ENCODE assay signal across 28 mouse cellular contexts in genomic region chr17:80143478-80144232, GRCm38 (mm10). TPM values are rescaled to one million over a fixed set of nuclear protein-coding genes. Genes with fewer than 3 reads are reported as not detected.
A peak's percentile ranks its signal among the peaks of the same experiment; 100 is the strongest.
DNase-seq lines count a peak whose midpoint lies in the region; ATAC-seq lines count a peak whose summit lies in the region.
"Had no signal": no experiment of that assay in that cellular context is flagged by ENCODE, and none has a peak within 500 bp of the region (broad histone marks: within the 10 kb centered on the region; RNA-seq: fewer than 3 reads in every experiment).

No protein-coding gene starts in this region.

- H3K27ac ChIP-seq in liver, embryonic 13.5 days = no peak overlapping the region
- H3K27ac ChIP-seq in liver, embryonic 12.5 days = no peak overlapping the region
- no peak overlapping the region for H3K27ac ChIP-seq in lung, embryonic 15.5 days
- H3K27ac ChIP-seq: embryonic facial prominence, embryonic 10.5 days; embryonic facial prominence, embryonic 15.5 days; forebrain, embryonic 12.5 days; heart, adult 2 months; hindbrain, embryonic 13.5 days; kidney, embryonic 15.5 days; layer of hippocampus, adult 2 months; limb, embryonic 13.5 days; midbrain, embryonic 10.5 days; midbrain, embryonic 15.5 days; neural tube, embryonic 12.5 days had no signal

- peaks cover 2% of the 10 kb centered on the region; the same call in 1 of the 2 replicates for H3K27me3 ChIP-seq in liver, embryonic 13.5 days
- peaks cover 22% of the 10 kb centered on the region; the same call in 1 of the 2 replicates for H3K27me3 ChIP-seq in liver, embryonic 12.5 days (replicated peaks)
- no peaks in the 10 kb centered on the region for H3K27me3 ChIP-seq in lung, embryonic 15.5 days
- H3K27me3 ChIP-seq: embryonic facial prominence, embryonic 15.5 days; forebrain, embryonic 12.5 days; heart, embryonic 12.5 days; hindbrain, embryonic 13.5 days; limb, embryonic 13.5 days; midbrain, embryonic 15.5 days; neural tube, embryonic 12.5 days had no signal

- no peaks in the 10 kb centered on the region for H3K9me3 ChIP-seq in liver, embryonic 13.5 days (replicated peaks)
- no peaks in the 10 kb centered on the region for H3K9me3 ChIP-seq in liver, embryonic 12.5 days (replicated peaks)
- no peaks in the 10 kb centered on the region for H3K9me3 ChIP-seq in lung, embryonic 15.5 days
- H3K9me3 ChIP-seq: embryonic facial prominence, embryonic 10.5 days; embryonic facial prominence, embryonic 15.5 days; forebrain, embryonic 12.5 days; heart, embryonic 12.5 days; hindbrain, embryonic 13.5 days; kidney, embryonic 15.5 days; limb, embryonic 13.5 days; midbrain, embryonic 10.5 days; midbrain, embryonic 15.5 days; neural tube, embryonic 12.5 days had no signal

- 54% methylated on average over 6 of the region's 6 CpGs for WGBS in liver, embryonic 13.5 days (ENCODE audit: insufficient replicate concordance)
- 60% methylated on average over 6 of the region's 6 CpGs for WGBS in liver, embryonic 12.5 days (ENCODE audit: insufficient replicate concordance)
- WGBS in lung, embryonic 15.5 days = 53% methylated on average over 6 of the region's 6 CpGs

- no peaks in the 10 kb centered on the region for H3K36me3 ChIP-seq in liver, embryonic 13.5 days
- H3K36me3 ChIP-seq in liver, embryonic 12.5 days = no peaks in the 10 kb centered on the region
- H3K36me3 ChIP-seq in lung, embryonic 15.5 days = no peaks in the 10 kb centered on the region
- H3K36me3 ChIP-seq: embryonic facial prominence, embryonic 10.5 days; embryonic facial prominence, embryonic 15.5 days; forebrain, embryonic 12.5 days; heart, embryonic 12.5 days; hindbrain, embryonic 13.5 days; kidney, embryonic 15.5 days; limb, embryonic 13.5 days; midbrain, embryonic 10.5 days; midbrain, embryonic 15.5 days; neural tube, embryonic 12.5 days had no signal

- peaks cover 4% of the 10 kb centered on the region for H3K4me1 ChIP-seq in liver, embryonic 13.5 days (replicated peaks)
- peaks cover 6% of the 10 kb centered on the region; the same call in 1 of the 2 replicates for H3K4me1 ChIP-seq in liver, embryonic 12.5 days
- peaks cover 40% of the 10 kb centered on the region for H3K4me1 ChIP-seq in lung, embryonic 15.5 days
- H3K4me1 ChIP-seq: limb, embryonic 13.5 days; neural tube, embryonic 12.5 days had no signal

- ATAC-seq in liver, embryonic 13.5 days (ENCODE audit: low read depth) = peak; percentile 41
- no peak for ATAC-seq in liver, embryonic 12.5 days
- peak; percentile 56; the same call in 1 of the 2 replicates for ATAC-seq in lung, embryonic 15.5 days (ENCODE audit: borderline replicate concordance, extremely low read depth, low FRiP score, low TSS enrichment)
- ATAC-seq: forebrain, postnatal 0 days; midbrain, embryonic 15.5 days had no signal

- H3K4me2 ChIP-seq in liver, embryonic 13.5 days = no peak overlapping the region
- H3K4me2 ChIP-seq in liver, embryonic 12.5 days = no peak overlapping the region
- H3K4me2 ChIP-seq in lung, embryonic 15.5 days = no peak overlapping the region
- H3K4me2 ChIP-seq: embryonic facial prominence, embryonic 15.5 days; forebrain, embryonic 12.5 days; heart, embryonic 12.5 days; hindbrain, embryonic 13.5 days; kidney, embryonic 15.5 days; limb, embryonic 13.5 days; midbrain, embryonic 15.5 days; neural tube, embryonic 12.5 days had no signal

- H3K9ac ChIP-seq in liver, embryonic 13.5 days = no peak overlapping the region
- no peak overlapping the region for H3K9ac ChIP-seq in liver, embryonic 12.5 days
- no peak overlapping the region for H3K9ac ChIP-seq in lung, embryonic 15.5 days
- H3K9ac ChIP-seq: embryonic facial prominence, embryonic 15.5 days; forebrain, embryonic 12.5 days; forebrain, postnatal 0 days; heart, embryonic 12.5 days; hindbrain, embryonic 13.5 days; kidney, embryonic 15.5 days; limb, embryonic 13.5 days; midbrain, embryonic 15.5 days; neural tube, embryonic 12.5 days had no signal

- DNase-seq in liver, embryonic 13.5 days = no peak
- no peak for DNase-seq in lung, postnatal 4 days
- peak; percentile 22 for DNase-seq in lung, postnatal 10 days
- DNase-seq in B cell, adult 2 months = no peak
- DNase-seq in adrenal gland, postnatal 4 days (ENCODE audit: low spot score in 2 of 2) = no peak
- DNase-seq: adrenal gland, adult 2 months; cerebellum, adult 8-10 months; cerebellum, postnatal 25 days; forebrain, postnatal 0 days; heart, adult 2 months; heart, postnatal 4 days; kidney, adult 11 months; kidney, postnatal 36 days; right cerebral cortex, adult 18-20 months; thymus, postnatal 4 days had no signal

- no peak overlapping the region for H3K4me3 ChIP-seq in liver, embryonic 13.5 days (replicated peaks)
- H3K4me3 ChIP-seq in liver, embryonic 12.5 days = no peak overlapping the region
- H3K4me3 ChIP-seq in lung, embryonic 15.5 days = no peak overlapping the region
- H3K4me3 ChIP-seq: embryonic facial prominence, embryonic 10.5 days; embryonic facial prominence, embryonic 15.5 days; forebrain, embryonic 12.5 days; heart, adult 2 months; heart, embryonic 12.5 days; hindbrain, embryonic 13.5 days; kidney, embryonic 15.5 days; layer of hippocampus, adult 2 months; limb, embryonic 13.5 days; midbrain, embryonic 10.5 days; midbrain, embryonic 15.5 days; neural tube, embryonic 12.5 days had no signal

RNA-seq across cellular contexts. Expression of gene Galm, which starts 16.4 kb away (rescaled TPM):
- polyA plus RNA-seq in liver, embryonic 13.5 days (2015; fragmentation: Nextera tagmentation; extraction: Ambion mirVana) = 17.8 and 22.4 TPM in 2 replicates
- 14.6 and 15.2 TPM in 2 replicates for polyA plus RNA-seq in liver, embryonic 12.5 days (2016; fragmentation: Nextera tagmentation; extraction: Ambion mirVana)
- polyA plus RNA-seq in lung, embryonic 15.5 days (2015; fragmentation: Nextera tagmentation; extraction: Ambion mirVana) = 17.7 and 19.4 TPM in 2 replicates
- 10 to 100 TPM; 14.5 to 16.2 TPM for total RNA-seq in adrenal gland, postnatal 4 days (2021)
